Mouse (Mus musculus) hematopoietic stem cell, adult 5-6 weeks (primary cell): ENCODE data around the gene Arhgdib. TPM values are rescaled to one million over a fixed set of nuclear protein-coding genes. Genes with fewer than 3 reads are reported as not detected.
"Not testable (repeated sequence)": the region's sequence is repeated elsewhere in the genome, so short reads cannot be mapped to it uniquely, and the experiment has no call there.

Experiments used
- ATAC-seq, 2 experiments: fragments of 125-278 bp in 1 of 2; replicated peaks in 1 of 2; 2 replicates each; pipeline ENCODE4 v1.8.0; 2016 to 2017; ENCODE audit warnings: inconsistent platforms in 2 of 2, mild to moderate bottlenecking in 2 of 2, moderate number of reproducible peaks in 2 of 2, low read depth in 1 of 2, moderate TSS enrichment in 1 of 2; ENCODE audit not compliant: low FRiP score in 2 of 2, poor library complexity in 2 of 2, severe bottlenecking in 2 of 2, insufficient read depth in 1 of 2, low TSS enrichment in 1 of 2
- total RNA-seq: library from RNA; stranded (forward); fragments of 172-1452, 232-1000 nt; gene quantifications from 2 replicates; pipeline ENCODE4 v1.2.3, GENCODE M21; 2017

Arhgdib gene
- total RNA-seq, 1 experiment from 2014 or later: 665 TPM

GRCm38 (mm10) chr6:136906283-136906936 is 35.3 kb downstream of the Arhgdib start:
- no peak for ATAC-seq

- ATAC-seq: no peak
Observed at GRCm38 (mm10) chr6:136903885-136904470, 37.7 kb downstream of the Arhgdib start.

- ATAC-seq: no peak
Observed at GRCm38 (mm10) chr6:136902527-136902926, 39.2 kb downstream of the Arhgdib start.

GRCm38 (mm10) chr6:136901010-136901409 is 40.7 kb downstream of the Arhgdib start:
- no peak; a peak in 1 of 4 replicates for ATAC-seq

- ATAC-seq: peak; percentile 60 to 68
Observed at GRCm38 (mm10) chr6:136900369-136901009, 41.2 kb downstream of the Arhgdib start.

GRCm38 (mm10) chr6:136898954-136899353 is 42.7 kb downstream of the Arhgdib start:
- 0 out of 4 replicates have a peak, but pooled peaks of 1 of the 2 experiments have one; percentile 34 for ATAC-seq

GRCm38 (mm10) chr6:136898222-136898621 is 43.5 kb downstream of the Arhgdib start:
- no peak for ATAC-seq

GRCm38 (mm10) chr6:136897789-136898188 is 43.9 kb downstream of the Arhgdib start:
- ATAC-seq: no peak

- no peak for ATAC-seq
Observed at GRCm38 (mm10) chr6:136894532-136895339, 47.0 kb downstream of the Arhgdib start.

GRCm38 (mm10) chr6:136892002-136892401 is 49.7 kb downstream of the Arhgdib start:
- no peak for ATAC-seq

- no peak for ATAC-seq
Observed at GRCm38 (mm10) chr6:136889554-136889953, 52.1 kb downstream of the Arhgdib start.

- ATAC-seq: no peak
Observed at GRCm38 (mm10) chr6:136889067-136889466, 52.6 kb downstream of the Arhgdib start.

GRCm38 (mm10) chr6:136887854-136888253 is 53.8 kb downstream of the Arhgdib start:
- ATAC-seq: no peak

GRCm38 (mm10) chr6:136884766-136885165 is 56.9 kb downstream of the Arhgdib start:
- ATAC-seq: not testable (repeated sequence)

GRCm38 (mm10) chr6:136883961-136884360 is 57.7 kb downstream of the Arhgdib start:
- ATAC-seq: no peak

- ATAC-seq: no peak
Observed at GRCm38 (mm10) chr6:136883431-136883915, 58.2 kb downstream of the Arhgdib start.

GRCm38 (mm10) chr6:136881678-136882077 is 60.0 kb downstream of the Arhgdib start:
- ATAC-seq: no peak

- ATAC-seq: no peak
Observed at GRCm38 (mm10) chr6:136875670-136876069, 66.0 kb downstream of the Arhgdib start, which contains the start of gene Mgp. Gene Mgp, minus strand, starts transcription at chr6:136875823.
